Mouse (Mus musculus): Measurements from ENCODE around the gene Spink2.
"Not testable (repeated sequence)": the region's sequence is repeated elsewhere in the genome, so short reads cannot be mapped to it uniquely, and the experiment has no call there.

The Spink2 gene

GRCm38 (mm10) chr5:77200695-77201094 lies 10.6 kb downstream of the Spink2 start:
- DNase-seq (ENCODE audit: low read depth, low spot score) = no peak

GRCm38 (mm10) chr5:77193951-77194350 lies 17.3 kb downstream of the Spink2 start:
- DNase-seq (ENCODE audit: low read depth, low spot score) = no peak

GRCm38 (mm10) chr5:77193266-77193665 lies 18.0 kb downstream of the Spink2 start:
- no peak for DNase-seq (ENCODE audit: low read depth, low spot score)

GRCm38 (mm10) chr5:77191631-77192030 lies 19.6 kb downstream of the Spink2 start:
- no peak for DNase-seq (ENCODE audit: low read depth, low spot score)

- no peak for DNase-seq (ENCODE audit: low read depth, low spot score)
Observed at GRCm38 (mm10) chr5:77191106-77191505, 20.2 kb downstream of the Spink2 start.

GRCm38 (mm10) chr5:77188738-77189137 lies 22.5 kb downstream of the Spink2 start:
- DNase-seq (ENCODE audit: low read depth, low spot score) = no peak

GRCm38 (mm10) chr5:77185351-77185750 lies 25.9 kb downstream of the Spink2 start:
- DNase-seq (ENCODE audit: low read depth, low spot score) = no peak

GRCm38 (mm10) chr5:77183876-77184275 lies 27.4 kb downstream of the Spink2 start:
- DNase-seq (ENCODE audit: low read depth, low spot score) = not testable (repeated sequence)

GRCm38 (mm10) chr5:77183338-77183737 lies 27.9 kb downstream of the Spink2 start:
- no peak for DNase-seq (ENCODE audit: low read depth, low spot score)

- DNase-seq (ENCODE audit: low read depth, low spot score) = no peak
Observed at GRCm38 (mm10) chr5:77181508-77181907, 29.8 kb downstream of the Spink2 start.

GRCm38 (mm10) chr5:77178976-77179375 lies 32.3 kb downstream of the Spink2 start:
- no peak for DNase-seq (ENCODE audit: low read depth, low spot score)

GRCm38 (mm10) chr5:77178008-77178407 lies 33.3 kb downstream of the Spink2 start:
- no peak for DNase-seq (ENCODE audit: low read depth, low spot score)

GRCm38 (mm10) chr5:77174779-77175178 lies 36.5 kb downstream of the Spink2 start:
- DNase-seq (ENCODE audit: low read depth, low spot score) = no peak

GRCm38 (mm10) chr5:77170593-77170992 lies 40.7 kb downstream of the Spink2 start:
- DNase-seq (ENCODE audit: low read depth, low spot score) = peak; percentile 32

GRCm38 (mm10) chr5:77167306-77167945 lies 43.8 kb downstream of the Spink2 start:
- DNase-seq (ENCODE audit: low read depth, low spot score) = no peak

- DNase-seq (ENCODE audit: low read depth, low spot score) = no peak
Observed at GRCm38 (mm10) chr5:77165703-77166625, 45.3 kb downstream of the Spink2 start.

GRCm38 (mm10) chr5:77163597-77163996 lies 47.7 kb downstream of the Spink2 start:
- no peak for DNase-seq (ENCODE audit: low read depth, low spot score)

- DNase-seq (ENCODE audit: low read depth, low spot score) = no peak
Observed at GRCm38 (mm10) chr5:77162566-77162965, 48.7 kb downstream of the Spink2 start.

- DNase-seq (ENCODE audit: low read depth, low spot score) = no peak
Observed at GRCm38 (mm10) chr5:77157777-77158540, 53.3 kb downstream of the Spink2 start.

GRCm38 (mm10) chr5:77156938-77157337 lies 54.3 kb downstream of the Spink2 start:
- DNase-seq (ENCODE audit: low read depth, low spot score) = no peak

- DNase-seq (ENCODE audit: low read depth, low spot score) = no peak
Observed at GRCm38 (mm10) chr5:77155526-77155925, 55.7 kb downstream of the Spink2 start.
